Mouse (Mus musculus) olfactory bulb, adult 2 months (tissue): Measurements from ENCODE around the gene Phka2. TPM values are rescaled to one million over a fixed set of nuclear protein-coding genes. Genes with fewer than 3 reads are reported as not detected.

Experiments
- H3K27ac ChIP-seq: fragments of 200-500 bp; 2 replicates; pipeline ENCODE4 v1.5.1; 2012; ENCODE audit warnings: low read depth, low read length; ENCODE audit not compliant: insufficient read depth
- H3K4me1 ChIP-seq: fragments of 200-500 bp; 2 replicates; pipeline ENCODE4 v1.6.1; 2012; ENCODE audit warnings: low read length; ENCODE audit not compliant: control insufficient read depth, insufficient read depth
- H3K4me3 ChIP-seq: fragments of 200-500 bp; 2 replicates; pipeline ENCODE4 v1.5.1; 2012; ENCODE audit warnings: mild to moderate bottlenecking, low read depth, low read length, moderate library complexity; ENCODE audit not compliant: insufficient read depth
- CTCF ChIP-seq: fragments of 200-500 bp; IDR thresholded peaks from 2 replicates; pipeline ENCODE4 v1.5.1; 2012; ENCODE audit warnings: low read depth, mild to moderate bottlenecking, low read length, moderate library complexity; ENCODE audit not compliant: insufficient read depth
- POLR2A ChIP-seq: fragments of 200-500 bp; IDR thresholded peaks from 2 replicates; pipeline ENCODE4 v1.6.1; 2012; ENCODE audit warnings: mild to moderate bottlenecking, low read depth, low read length, moderate library complexity; ENCODE audit not compliant: insufficient read depth
- WGBS: fragments of 180-500 bp; shearing (Covaris S2); methylation state at CpG from one replicate; pipeline ENCODE4 v1.1.7; 2018; 5-methylcytosine and 5-hydroxymethylcytosine counted together
- polyA plus RNA-seq: library from polyadenylated mRNA; stranded (reverse); fragments of >200 nt; gene quantifications from 2 replicates; pipeline ENCODE4 v1.2.4, GENCODE M21; 2012; ENCODE audit warnings: low replicate concordance; ENCODE audit not compliant: missing spikeins, insufficient read depth, insufficient read length

Gene Phka2
- polyA plus RNA-seq, 1 experiment: not detected

DNA sequence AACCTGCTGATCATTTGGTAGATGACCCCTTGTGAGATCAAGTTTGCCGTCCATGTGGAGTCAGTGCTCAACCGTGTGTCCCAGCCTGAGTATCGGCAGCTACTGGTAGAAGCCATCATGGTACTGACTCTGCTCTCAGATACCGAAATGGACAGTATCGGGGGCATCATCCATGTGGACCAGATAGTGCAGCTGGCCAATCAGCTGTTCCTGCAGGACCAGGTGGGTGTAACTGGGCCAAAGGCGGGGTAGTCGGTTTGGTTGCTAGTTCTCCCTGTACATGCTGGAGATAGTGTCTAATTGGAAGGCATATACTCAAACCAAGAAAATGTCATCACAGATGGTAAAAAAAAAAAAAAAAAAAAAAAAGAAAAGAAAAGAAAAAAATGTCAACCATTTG, 88.2 kb downstream of the Phka2 start:
- Histone ChIP-seq H3K4me1 (peaks cover 38% of the 10 kb centered on the region), H3K4me3 (no peak overlapping the region), H3K27ac (no peak overlapping the region)
- TF ChIP-seq POLR2A (no peak), CTCF (no peak)
- 97% methylated on average over 7 of the region's 7 CpGs for WGBS

DNA sequence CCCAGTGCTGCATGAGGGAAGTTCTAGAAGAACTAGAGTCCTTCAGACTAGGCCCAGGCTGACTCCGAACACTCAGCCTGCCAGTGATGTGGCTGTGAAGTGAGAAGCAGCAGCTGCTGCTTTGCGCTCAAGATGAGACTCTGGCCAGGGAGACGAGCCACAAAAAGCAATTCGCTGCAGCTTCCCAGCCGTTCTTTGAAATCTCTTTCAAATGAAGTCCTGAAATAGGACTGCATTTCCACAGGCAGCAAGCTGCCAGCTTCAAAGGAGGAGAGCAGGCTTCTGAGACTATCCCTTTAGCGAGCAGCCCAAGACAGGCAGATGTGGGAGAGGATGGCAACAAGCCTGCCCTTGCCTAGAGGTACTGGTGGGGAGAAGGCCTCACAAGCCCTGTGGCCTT, 91.0 kb downstream of the Phka2 start:
- Histone ChIP-seq H3K27ac (peak overlapping the region; percentile 73), H3K4me1 (peaks cover 21% of the 10 kb centered on the region), H3K4me3 (no peak overlapping the region)
- TF ChIP-seq CTCF (no peak), POLR2A (no peak)
- 33% methylated on average over 6 of the region's 6 CpGs for WGBS

DNA sequence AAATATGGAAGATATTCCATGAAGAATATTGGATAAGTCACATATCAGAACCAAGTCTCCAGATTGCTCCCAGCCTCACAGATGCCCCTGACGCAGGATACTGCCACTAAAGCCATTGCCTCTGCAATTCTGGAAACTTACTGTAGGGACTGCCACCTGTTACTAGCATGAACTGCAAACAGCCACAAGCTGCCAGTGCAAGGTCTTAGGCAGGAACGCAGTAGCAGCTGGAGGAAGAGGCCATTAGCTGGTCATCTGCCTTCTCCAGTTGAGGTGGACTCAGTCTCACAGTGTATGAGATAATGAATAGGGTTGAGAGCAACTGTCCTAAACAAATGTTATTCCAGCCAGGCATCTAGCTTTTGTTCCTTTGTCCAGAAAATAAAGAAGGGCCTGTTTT, 96.1 kb downstream of the Phka2 start:
- Histone ChIP-seq H3K4me1 (peaks cover 24% of the 10 kb centered on the region), H3K4me3 (no peak overlapping the region), H3K27ac (no peak overlapping the region)
- 73% methylated on average over 2 of the region's 2 CpGs for WGBS
- TF ChIP-seq POLR2A (no peak), CTCF (no peak)

DNA sequence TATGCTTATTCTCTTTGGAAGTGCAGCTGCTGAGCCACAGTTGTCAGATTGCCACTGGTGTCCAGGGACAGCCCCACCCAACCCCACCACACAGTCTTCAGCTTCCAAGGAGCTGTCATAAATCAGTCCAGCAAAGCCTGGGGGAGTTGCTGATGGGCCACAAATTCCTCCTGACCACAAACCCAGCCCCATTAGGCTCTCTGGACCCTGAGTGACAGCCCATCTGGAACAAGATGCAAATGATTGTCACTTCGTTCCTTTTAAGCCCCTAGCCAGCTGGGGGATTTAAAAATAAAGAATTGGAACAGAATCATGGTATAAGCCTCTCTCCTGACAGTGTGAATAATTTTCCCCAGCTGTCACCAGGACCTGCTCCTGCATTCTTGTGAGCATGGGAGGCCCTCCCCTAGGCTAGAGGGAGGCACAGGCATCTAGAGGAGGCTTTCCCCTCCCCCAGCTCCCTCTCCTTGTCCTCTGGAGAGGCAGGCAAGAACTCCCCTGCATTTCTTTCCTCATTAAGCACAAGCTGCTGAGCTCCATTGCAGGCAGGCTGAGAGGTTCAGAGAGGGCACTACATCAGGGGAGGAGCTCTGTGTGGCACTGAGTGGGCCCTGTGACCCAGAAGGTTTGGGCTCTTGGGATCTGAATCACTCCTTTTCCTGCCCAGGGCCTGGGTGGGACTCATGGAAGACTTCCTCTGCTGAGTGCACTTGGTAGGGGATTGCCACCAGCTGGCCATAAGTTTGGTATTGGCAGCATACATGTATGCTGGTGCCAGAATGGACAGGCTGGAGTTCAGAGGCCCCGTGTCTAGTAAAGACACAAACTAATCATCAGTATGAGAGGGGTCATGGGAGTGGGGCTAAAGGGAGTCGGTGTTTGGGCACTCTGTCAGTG, 96.8 kb downstream of the Phka2 start:
- no peak for TF ChIP-seq POLR2A
- no peak for TF ChIP-seq CTCF
- WGBS: 30% methylated on average over 3 of the region's 3 CpGs
- peak overlapping the region; percentile 47; the same call in 1 of the 2 replicates for H3K27ac ChIP-seq
- H3K4me3 ChIP-seq: no peak overlapping the region
- peaks cover 26% of the 10 kb centered on the region for H3K4me1 ChIP-seq

DNA sequence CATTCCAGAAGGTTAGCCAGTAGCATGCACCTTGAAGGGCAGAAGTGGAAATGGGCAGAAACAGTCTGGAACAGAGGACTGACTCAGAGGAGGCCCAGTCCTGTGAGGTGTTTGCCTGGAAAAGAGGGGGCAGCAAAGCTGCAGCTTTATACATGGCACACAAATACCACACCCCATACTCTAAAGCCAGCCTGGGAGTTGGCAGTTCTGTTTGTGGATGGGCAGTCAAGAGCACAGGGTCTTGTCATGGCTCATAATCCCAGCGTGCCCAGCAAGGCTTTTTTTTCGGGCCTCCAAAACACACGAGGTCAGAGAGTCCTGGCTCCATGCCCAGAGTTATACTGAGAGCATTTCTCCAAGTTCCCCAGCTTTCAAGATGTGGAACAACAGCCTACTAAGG, 99.1 kb downstream of the Phka2 start:
- H3K4me1 ChIP-seq: peaks cover 31% of the 10 kb centered on the region
- H3K4me3 ChIP-seq: no peak overlapping the region
- H3K27ac ChIP-seq: peak overlapping the region; percentile 78
- WGBS: 15% methylated on average over 3 of the region's 3 CpGs
- TF ChIP-seq CTCF (no peak), POLR2A (no peak)

DNA sequence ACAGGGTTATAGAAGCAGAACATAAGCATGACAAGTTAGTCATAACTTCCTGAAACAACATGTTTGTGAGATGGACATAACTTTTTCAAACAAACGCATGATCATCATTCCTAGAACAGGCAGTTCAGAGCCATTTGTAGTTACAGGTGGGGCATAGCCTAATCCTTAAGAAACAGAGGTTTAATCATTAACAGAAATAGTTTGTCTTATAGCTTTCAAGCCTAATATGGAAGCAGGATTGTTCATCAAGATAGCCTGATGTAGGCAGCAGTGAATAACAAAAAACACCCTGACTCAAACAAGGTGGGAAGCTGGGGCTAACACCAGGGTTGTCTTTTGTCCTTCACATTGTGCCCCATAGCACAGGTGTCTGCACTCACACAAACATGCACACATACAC, 100.8 kb downstream of the Phka2 start:
- 76% methylated on average over 1 of the region's 1 CpGs for WGBS
- Histone ChIP-seq H3K4me3 (no peak overlapping the region), H3K27ac (peak overlapping the region; percentile 89), H3K4me1 (peaks cover 31% of the 10 kb centered on the region)
- TF ChIP-seq CTCF: no peak
- TF ChIP-seq POLR2A: no peak

DNA sequence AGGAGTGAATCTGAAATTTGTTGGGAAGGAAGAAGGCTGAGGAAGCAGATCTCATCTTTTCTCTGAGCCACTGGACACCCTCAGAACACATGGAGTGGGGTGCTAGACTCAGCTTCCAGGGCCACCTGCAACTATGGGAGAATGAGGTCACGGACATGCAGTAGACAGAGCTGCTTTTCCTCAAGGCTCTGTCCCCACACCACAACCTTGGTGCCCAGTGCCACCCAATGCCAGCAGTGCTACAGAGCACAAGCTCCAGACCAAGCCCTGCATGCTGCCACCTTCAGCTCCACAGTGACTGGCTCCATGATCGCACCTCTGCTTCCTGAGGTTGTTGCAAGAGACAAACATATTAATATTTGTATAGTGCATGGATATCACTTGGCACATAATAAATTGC, 101.3 kb downstream of the Phka2 start:
- TF ChIP-seq CTCF: no peak
- no peak for TF ChIP-seq POLR2A
- Histone ChIP-seq H3K4me1 (peaks cover 30% of the 10 kb centered on the region), H3K27ac (peak overlapping the region; percentile 89), H3K4me3 (no peak overlapping the region)
- WGBS: 74% methylated on average over 2 of the region's 2 CpGs

DNA sequence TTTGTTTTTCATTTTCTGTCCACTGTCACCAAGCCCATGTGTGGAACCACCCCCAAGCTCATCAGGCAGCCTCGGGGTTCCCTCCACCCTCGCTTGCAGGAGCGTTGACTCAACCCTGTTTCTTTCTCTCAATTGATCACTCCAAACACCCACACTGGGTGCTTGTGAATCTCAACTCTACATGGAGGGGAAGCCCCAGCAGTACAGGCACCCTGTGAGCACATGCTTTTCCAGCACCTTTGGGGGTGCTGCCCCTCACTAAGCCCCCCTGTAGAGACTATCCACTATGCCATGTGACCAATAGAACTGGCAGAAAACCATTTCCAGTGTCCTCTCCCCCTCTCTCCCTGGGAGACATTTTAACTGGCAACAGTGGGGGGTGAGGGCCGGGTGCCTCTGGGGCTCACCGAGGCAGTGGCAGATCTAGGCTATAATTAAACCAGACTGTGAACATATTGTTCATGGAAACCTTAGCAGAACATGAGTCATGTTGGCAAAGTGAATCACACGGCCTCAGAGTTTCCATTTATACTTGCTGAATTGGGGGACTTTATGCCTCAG, 102.1 kb downstream of the Phka2 start:
- H3K4me1 ChIP-seq: peaks cover 23% of the 10 kb centered on the region
- no peak for TF ChIP-seq CTCF
- TF ChIP-seq POLR2A: no peak
- H3K27ac ChIP-seq: peak overlapping the region; percentile 97
- 15% methylated on average over 6 of the region's 6 CpGs for WGBS
- H3K4me3 ChIP-seq: no peak overlapping the region

DNA sequence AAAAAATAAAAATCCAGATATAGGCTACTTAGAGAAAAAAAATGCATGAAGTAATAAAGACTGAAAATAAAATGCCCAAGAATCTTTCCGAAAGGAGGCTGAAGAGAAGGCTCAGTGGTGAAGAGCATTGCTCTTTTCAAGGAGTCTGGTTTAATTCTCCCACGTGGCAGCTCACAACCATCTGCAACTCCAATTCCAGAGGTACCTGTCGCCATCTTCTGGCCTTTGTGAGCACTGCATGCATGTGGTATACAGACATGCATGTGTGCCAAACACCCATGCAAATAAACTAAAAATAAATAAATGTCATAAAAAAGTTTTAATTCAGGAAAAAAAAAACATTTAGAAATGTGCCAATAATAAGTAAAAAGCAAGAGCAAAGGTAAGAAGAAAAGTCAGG, 107.9 kb downstream of the Phka2 start:
- Histone ChIP-seq H3K4me3 (no peak overlapping the region), H3K27ac (no peak overlapping the region), H3K4me1 (peaks cover 3% of the 10 kb centered on the region; the same call in 1 of the 2 replicates)
- TF ChIP-seq POLR2A (no peak), CTCF (no peak)
- 50% methylated on average over 3 of the region's 3 CpGs for WGBS
